Mouse (Mus musculus): ENCODE results near the gene Srrm4.

GRCm38 (mm10) chr5:116423746-116424145 is 167.9 kb downstream of the Srrm4 start:
- no peak for TF ChIP-seq CTCF (IDR thresholded peaks at IDR 0.05)
- TF ChIP-seq EP300 (IDR thresholded peaks at IDR 0.05): no peak

All from lung, postnatal 0 days (tissue).